Mouse (Mus musculus): ENCODE measurements around the gene Cdh26. TPM values are rescaled to one million over a fixed set of nuclear protein-coding genes. Genes with fewer than 3 reads are reported as not detected.

Cdh26 gene
- polyA plus RNA-seq, 1 experiment from 2014 or later, result 0.12 TPM

GRCm38 (mm10) chr2:178420576-178420975 lies 9.8 kb upstream of the Cdh26 start:
- Histone ChIP-seq H3K36me3 (no peaks in the 10 kb centered on the region), H3K9ac (no peak overlapping the region), H3K9me3 (no peaks in the 10 kb centered on the region), H3K4me1 (replicated peaks) (peaks cover 9% of the 10 kb centered on the region; the same call in 1 of the 2 replicates), H3K4me3 (no peak overlapping the region), H3K4me2 (no peak overlapping the region), H3K27me3 (no peaks in the 10 kb centered on the region), H3K27ac (replicated peaks) (no peak overlapping the region)
- 84% methylated on average over 9 of the region's 9 CpGs for WGBS
- no peak for ATAC-seq (ENCODE audit: low FRiP score, low read depth)

- Histone ChIP-seq H3K27ac (replicated peaks) (no peak overlapping the region), H3K9ac (no peak overlapping the region), H3K4me1 (replicated peaks) (no peaks in the 10 kb centered on the region), H3K4me2 (no peak overlapping the region), H3K27me3 (no peaks in the 10 kb centered on the region), H3K4me3 (no peak overlapping the region), H3K36me3 (no peaks in the 10 kb centered on the region), H3K9me3 (no peaks in the 10 kb centered on the region)
- ATAC-seq (ENCODE audit: low FRiP score, low read depth), result no peak
- 45% methylated on average over 6 of the region's 6 CpGs for WGBS
These were observed 8.7 kb upstream of the Cdh26 start for GRCm38 (mm10) chr2:178421603-178422002.

GRCm38 (mm10) chr2:178422186-178422585 lies 8.1 kb upstream of the Cdh26 start:
- WGBS, result 46% methylated on average over 3 of the region's 3 CpGs
- Histone ChIP-seq H3K4me1 (replicated peaks) (no peaks in the 10 kb centered on the region), H3K4me3 (no peak overlapping the region), H3K4me2 (no peak overlapping the region), H3K27ac (replicated peaks) (no peak overlapping the region), H3K27me3 (no peaks in the 10 kb centered on the region), H3K9me3 (no peaks in the 10 kb centered on the region), H3K36me3 (no peaks in the 10 kb centered on the region), H3K9ac (no peak overlapping the region)
- no peak for ATAC-seq (ENCODE audit: low FRiP score, low read depth)

- 86% methylated on average over 5 of the region's 5 CpGs for WGBS
- Histone ChIP-seq H3K4me3 (no peak overlapping the region), H3K27ac (replicated peaks) (no peak overlapping the region), H3K4me1 (replicated peaks) (no peaks in the 10 kb centered on the region), H3K9ac (no peak overlapping the region), H3K27me3 (no peaks in the 10 kb centered on the region), H3K9me3 (no peaks in the 10 kb centered on the region), H3K36me3 (no peaks in the 10 kb centered on the region), H3K4me2 (no peak overlapping the region)
- ATAC-seq (ENCODE audit: low FRiP score, low read depth), result no peak
These were observed 7.1 kb upstream of the Cdh26 start for GRCm38 (mm10) chr2:178423223-178423622.

GRCm38 (mm10) chr2:178426229-178426628 lies 4.1 kb upstream of the Cdh26 start:
- H3K27ac ChIP-seq (replicated peaks), result no peak overlapping the region
- no peak overlapping the region for H3K9ac ChIP-seq
- no peak overlapping the region for H3K4me3 ChIP-seq
- H3K4me2 ChIP-seq, result no peak overlapping the region
- no peaks in the 10 kb centered on the region for H3K36me3 ChIP-seq
- no peaks in the 10 kb centered on the region for H3K9me3 ChIP-seq
- 41% methylated on average over 4 of the region's 4 CpGs for WGBS
- no peaks in the 10 kb centered on the region for H3K27me3 ChIP-seq
- 0 out of 2 replicates have a peak, but pooled peaks have one; percentile 15 for ATAC-seq (ENCODE audit: low FRiP score, low read depth)
- H3K4me1 ChIP-seq (replicated peaks), result 0 out of 2 replicates have a peak, but pooled peaks cover 5% of the 10 kb centered on the region

- Histone ChIP-seq H3K4me2 (no peak overlapping the region), H3K27me3 (no peaks in the 10 kb centered on the region), H3K36me3 (no peaks in the 10 kb centered on the region), H3K4me1 (replicated peaks) (0 out of 2 replicates have a peak, but pooled peaks cover 5% of the 10 kb centered on the region), H3K27ac (replicated peaks) (no peak overlapping the region), H3K4me3 (no peak overlapping the region), H3K9ac (no peak overlapping the region), H3K9me3 (no peaks in the 10 kb centered on the region)
- WGBS, result 88% methylated on average over 5 of the region's 5 CpGs
- ATAC-seq (ENCODE audit: low FRiP score, low read depth), result no peak
These were observed 3.1 kb upstream of the Cdh26 start for GRCm38 (mm10) chr2:178427181-178427580.

- no peaks in the 10 kb centered on the region for H3K9me3 ChIP-seq
- no peaks in the 10 kb centered on the region for H3K27me3 ChIP-seq
- H3K4me3 ChIP-seq, result no peak overlapping the region
- H3K4me2 ChIP-seq, result no peak overlapping the region
- ATAC-seq (ENCODE audit: low FRiP score, low read depth), result no peak
- H3K36me3 ChIP-seq, result no peaks in the 10 kb centered on the region
- WGBS, result 84% methylated on average over 9 of the region's 9 CpGs
- H3K27ac ChIP-seq (replicated peaks), result no peak overlapping the region
- H3K4me1 ChIP-seq (replicated peaks), result 0 out of 2 replicates have a peak, but pooled peaks cover 5% of the 10 kb centered on the region
- no peak overlapping the region for H3K9ac ChIP-seq
These were observed 2.1 kb upstream of the Cdh26 start for GRCm38 (mm10) chr2:178428183-178428582.

- WGBS, result 87% methylated on average over 4 of the region's 4 CpGs
- no peak overlapping the region for H3K9ac ChIP-seq
- no peak overlapping the region for H3K4me2 ChIP-seq
These were observed 1.7 kb upstream of the Cdh26 start for GRCm38 (mm10) chr2:178428676-178429075.

GRCm38 (mm10) chr2:178429426-178429825 lies 905 bp upstream of the Cdh26 start:
- Histone ChIP-seq H3K27ac (replicated peaks) (no peak overlapping the region), H3K4me3 (no peak overlapping the region), H3K27me3 (no peaks in the 10 kb centered on the region), H3K36me3 (no peaks in the 10 kb centered on the region), H3K4me2 (no peak overlapping the region), H3K4me1 (replicated peaks) (0 out of 2 replicates have a peak, but pooled peaks cover 5% of the 10 kb centered on the region), H3K9ac (no peak overlapping the region), H3K9me3 (no peaks in the 10 kb centered on the region)
- WGBS, result 80% methylated on average over 6 of the region's 6 CpGs
- no peak for ATAC-seq (ENCODE audit: low FRiP score, low read depth)

More at GRCm38 (mm10) chr2:178428676-178429075, 1.7 kb upstream of the Cdh26 start:
- Histone ChIP-seq H3K27ac (replicated peaks) (no peak overlapping the region), H3K36me3 (no peaks in the 10 kb centered on the region), H3K4me3 (no peak overlapping the region), H3K27me3 (no peaks in the 10 kb centered on the region), H3K9me3 (no peaks in the 10 kb centered on the region), H3K4me1 (replicated peaks) (0 out of 2 replicates have a peak, but pooled peaks cover 5% of the 10 kb centered on the region)
- ATAC-seq (ENCODE audit: low FRiP score, low read depth), result no peak

- ATAC-seq (ENCODE audit: low FRiP score, low read depth), result no peak
- WGBS, result 81% methylated on average over 2 of the region's 2 CpGs
These were observed 3.2 kb downstream of the Cdh26 start for GRCm38 (mm10) chr2:178433495-178433894.

GRCm38 (mm10) chr2:178433903-178434302 lies 3.6 kb downstream of the Cdh26 start:
- H3K36me3 ChIP-seq, result no peaks in the 10 kb centered on the region
- no peak overlapping the region for H3K4me2 ChIP-seq
- ATAC-seq (ENCODE audit: low FRiP score, low read depth), result no peak
- H3K4me3 ChIP-seq, result no peak overlapping the region
- 90% methylated on average over 2 of the region's 2 CpGs for WGBS
- H3K27me3 ChIP-seq, result no peaks in the 10 kb centered on the region
- H3K9ac ChIP-seq, result no peak overlapping the region
- H3K27ac ChIP-seq (replicated peaks), result no peak overlapping the region
- H3K4me1 ChIP-seq (replicated peaks), result 0 out of 2 replicates have a peak, but pooled peaks cover 5% of the 10 kb centered on the region
- no peaks in the 10 kb centered on the region for H3K9me3 ChIP-seq

More at GRCm38 (mm10) chr2:178433495-178433894, 3.2 kb downstream of the Cdh26 start:
- Histone ChIP-seq H3K4me2 (no peak overlapping the region), H3K27me3 (no peaks in the 10 kb centered on the region), H3K4me1 (replicated peaks) (0 out of 2 replicates have a peak, but pooled peaks cover 5% of the 10 kb centered on the region), H3K27ac (replicated peaks) (no peak overlapping the region), H3K4me3 (no peak overlapping the region), H3K9ac (no peak overlapping the region), H3K36me3 (no peaks in the 10 kb centered on the region), H3K9me3 (no peaks in the 10 kb centered on the region)

GRCm38 (mm10) chr2:178437311-178437710 lies 7.0 kb downstream of the Cdh26 start:
- Histone ChIP-seq H3K27me3 (no peaks in the 10 kb centered on the region), H3K9me3 (no peaks in the 10 kb centered on the region), H3K36me3 (no peaks in the 10 kb centered on the region), H3K9ac (no peak overlapping the region), H3K4me3 (no peak overlapping the region), H3K4me2 (no peak overlapping the region), H3K27ac (replicated peaks) (no peak overlapping the region), H3K4me1 (replicated peaks) (no peaks in the 10 kb centered on the region)
- no peak for ATAC-seq (ENCODE audit: low FRiP score, low read depth)
- WGBS, result 53% methylated on average over 9 of the region's 9 CpGs

GRCm38 (mm10) chr2:178449386-178449785 lies 19.1 kb downstream of the Cdh26 start:
- no peak overlapping the region for H3K9ac ChIP-seq
- H3K9me3 ChIP-seq, result no peaks in the 10 kb centered on the region
- H3K4me2 ChIP-seq, result no peak overlapping the region
- no peak overlapping the region for H3K27ac ChIP-seq (replicated peaks)
- ATAC-seq (ENCODE audit: low FRiP score, low read depth), result no peak
- WGBS, result 83% methylated on average over 4 of the region's 4 CpGs
- peaks cover 3% of the 10 kb centered on the region; the same call in 1 of the 2 replicates for H3K4me1 ChIP-seq (replicated peaks)
- no peaks in the 10 kb centered on the region for H3K36me3 ChIP-seq
- no peak overlapping the region for H3K4me3 ChIP-seq
- H3K27me3 ChIP-seq, result no peaks in the 10 kb centered on the region
